Mouse (Mus musculus): ENCODE data around the gene Wars2.
A peak's percentile ranks its signal among the peaks of the same experiment; 100 is the strongest.

The Wars2 gene

DNA sequence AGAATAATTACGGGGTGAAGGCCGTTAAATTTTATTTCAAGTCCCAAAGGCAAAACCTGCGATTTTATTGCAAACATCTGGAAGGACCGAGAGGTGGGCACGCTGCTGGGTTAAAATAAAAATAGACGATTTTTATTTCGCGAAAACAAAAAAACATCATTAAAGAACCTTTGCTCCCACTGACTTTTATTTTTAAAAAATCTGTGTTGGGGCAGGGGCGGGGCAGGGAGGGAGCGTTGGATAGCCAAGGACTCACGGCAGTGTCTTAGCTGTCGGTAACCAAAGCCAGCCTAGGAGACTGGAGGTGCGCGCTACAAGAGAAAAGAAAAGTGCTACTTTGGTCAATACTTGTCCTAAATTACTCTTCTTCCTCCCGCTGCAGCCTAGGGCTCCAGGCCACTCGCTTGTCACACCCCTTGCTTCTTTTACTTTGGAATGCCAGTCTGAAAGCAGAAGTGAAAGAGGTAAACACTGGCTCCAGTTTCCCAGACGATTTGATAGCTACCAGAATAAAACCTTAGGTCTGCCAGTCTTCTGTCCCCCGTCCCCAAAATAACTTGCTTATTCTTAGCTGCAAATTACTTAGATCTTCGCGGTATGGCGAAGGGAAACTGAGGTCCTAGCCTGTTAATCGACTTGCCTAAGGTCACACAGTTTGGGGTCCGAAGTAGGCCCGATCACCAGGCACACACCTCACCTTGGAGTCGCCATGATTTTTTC is 108.1 kb downstream of the Wars2 start:
- DNase-seq: peak in 1 of 2 experiments; percentile 19

DNA sequence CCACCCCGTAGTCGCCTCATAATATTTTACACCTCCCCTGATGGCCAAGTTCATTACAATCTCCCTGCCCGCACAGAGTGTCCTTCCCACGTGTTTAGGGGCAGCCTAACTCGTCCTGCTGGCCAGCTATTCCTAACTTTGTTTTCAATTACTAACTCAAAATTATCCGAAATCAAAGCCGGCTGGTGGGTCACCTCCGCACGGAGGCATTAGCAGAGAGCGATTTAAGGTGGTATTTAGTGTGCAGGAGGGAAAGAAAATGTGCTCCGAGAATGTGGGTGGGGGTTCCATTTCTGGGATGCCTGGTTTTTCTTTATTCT is 108.6 kb downstream of the Wars2 start:
- DNase-seq: no peak

GRCm38 (mm10) chr3:99249906-99250305 is 109.0 kb downstream of the Wars2 start:
- peak in 1 of 2 experiments; percentile 26 for DNase-seq

GRCm38 (mm10) chr3:99251271-99252165 is 110.7 kb downstream of the Wars2 start:
- no peak for DNase-seq

DNA sequence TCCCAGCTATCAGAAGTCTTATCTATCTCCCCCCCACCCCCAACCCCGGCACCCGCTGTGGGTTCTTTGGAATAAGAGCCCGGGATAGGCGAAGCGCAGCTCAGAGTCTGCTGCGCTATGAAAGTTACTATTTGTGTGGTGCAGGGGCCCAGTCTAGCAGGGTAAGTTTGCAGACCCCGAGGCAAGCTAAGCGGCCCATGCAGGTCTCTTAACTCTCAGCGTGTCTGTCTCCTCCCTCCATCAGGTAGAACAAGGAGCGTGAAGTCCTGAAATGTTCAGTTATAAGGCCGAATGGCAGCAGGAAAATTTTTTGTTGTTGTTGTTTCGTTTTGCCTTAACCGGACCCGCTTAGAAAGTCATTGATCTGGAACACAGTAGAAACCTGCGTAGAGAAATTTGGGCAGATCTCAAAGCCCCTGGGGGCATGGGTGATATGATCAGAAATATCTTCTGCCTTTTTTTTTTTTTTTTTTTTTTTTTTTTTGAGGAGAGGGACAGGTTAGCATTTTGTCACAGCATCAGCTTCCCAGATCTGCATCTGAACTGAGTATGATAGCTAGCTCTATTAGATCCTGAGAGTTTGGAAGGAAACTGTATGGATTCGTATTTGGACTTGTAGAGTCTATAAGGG is 111.7 kb downstream of the Wars2 start:
- peak in 1 of 2 experiments; percentile 12 for DNase-seq

- DNase-seq: peak in 1 of 2 experiments; percentile 15
Observed at GRCm38 (mm10) chr3:99253092-99253488, 112.2 kb downstream of the Wars2 start.

DNA sequence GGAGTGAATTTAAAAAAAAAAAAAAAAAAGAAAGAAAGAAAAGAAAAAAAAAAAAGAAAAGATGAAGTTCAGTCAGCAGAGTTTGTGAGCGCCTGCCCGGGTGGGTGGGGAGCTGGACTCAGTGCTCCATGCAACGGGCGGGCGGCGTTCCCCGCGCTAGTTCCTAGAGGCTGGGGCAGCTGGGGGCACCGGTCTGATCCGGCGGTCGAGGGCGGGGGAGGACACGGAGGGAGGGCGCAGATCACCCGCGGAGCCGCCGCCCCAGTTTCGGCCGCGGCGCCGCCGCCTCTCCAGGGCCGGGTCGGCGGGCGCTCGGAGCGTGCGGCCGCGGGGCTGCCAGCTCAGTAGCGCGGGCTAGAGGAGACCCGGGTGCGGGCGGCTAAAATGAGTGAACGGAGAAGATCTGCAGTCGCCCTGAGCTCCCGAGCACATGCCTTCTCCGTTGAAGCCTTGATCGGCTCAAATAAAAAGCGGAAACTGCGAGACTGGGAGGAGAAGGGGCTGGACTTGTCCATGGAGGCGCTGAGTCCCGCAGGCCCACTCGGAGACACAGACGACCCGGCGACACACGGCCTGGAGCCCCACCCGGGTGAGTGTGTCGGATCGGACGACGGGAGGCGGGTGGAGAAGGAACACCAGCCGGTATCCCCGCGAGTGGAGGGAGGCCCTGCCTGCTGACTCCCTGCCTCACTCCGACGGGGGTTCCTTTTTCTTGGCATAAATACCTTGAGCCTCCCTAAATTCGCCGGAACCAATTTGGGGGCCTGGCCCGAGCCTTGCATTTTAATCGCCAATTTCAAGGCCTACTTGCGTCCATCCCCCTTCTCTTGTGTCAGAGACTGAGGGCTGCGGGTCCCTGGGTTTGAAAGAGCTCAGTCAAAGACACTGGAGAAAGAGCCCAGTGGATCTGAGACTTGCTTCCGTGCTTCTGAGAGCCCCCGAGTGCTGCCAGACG is 112.9 kb downstream of the Wars2 start:
- peak in 1 of 2 experiments; percentile 44 for DNase-seq

DNA sequence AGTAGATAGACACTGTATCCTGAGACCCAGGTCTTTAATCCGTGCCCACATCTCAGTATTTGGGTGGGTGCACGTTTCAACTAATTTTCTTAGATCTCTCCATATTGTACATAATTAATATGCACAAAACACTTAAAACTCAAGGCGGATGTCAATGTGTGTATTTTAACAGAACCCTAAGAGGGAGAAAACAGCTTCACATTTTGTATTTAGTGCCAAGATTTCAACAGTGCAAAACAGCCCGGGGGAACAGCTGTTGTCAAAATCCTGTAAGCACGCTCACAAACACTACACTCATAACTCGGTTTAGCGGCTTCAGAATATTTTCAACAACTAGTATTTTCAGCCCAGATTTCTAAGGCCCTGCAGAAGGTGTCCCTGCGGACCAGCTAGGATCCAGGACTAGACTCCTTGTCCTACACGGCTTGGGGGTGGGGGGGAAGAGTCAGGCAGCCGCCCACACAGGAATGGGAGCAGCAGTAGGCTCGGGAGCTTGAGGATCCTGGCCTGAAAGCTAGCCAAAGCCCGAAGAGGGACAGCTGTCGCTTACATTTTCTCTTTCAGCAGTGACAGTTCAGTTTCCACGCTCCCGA is 113.8 kb downstream of the Wars2 start:
- DNase-seq: peak in 1 of 2 experiments; percentile 28

- peak in 1 of 2 experiments; percentile 17 for DNase-seq
Observed at GRCm38 (mm10) chr3:99255411-99256365, 114.8 kb downstream of the Wars2 start.

- DNase-seq: peak in 1 of 2 experiments; percentile 19
Observed at GRCm38 (mm10) chr3:99256366-99256750, 115.5 kb downstream of the Wars2 start.

DNA sequence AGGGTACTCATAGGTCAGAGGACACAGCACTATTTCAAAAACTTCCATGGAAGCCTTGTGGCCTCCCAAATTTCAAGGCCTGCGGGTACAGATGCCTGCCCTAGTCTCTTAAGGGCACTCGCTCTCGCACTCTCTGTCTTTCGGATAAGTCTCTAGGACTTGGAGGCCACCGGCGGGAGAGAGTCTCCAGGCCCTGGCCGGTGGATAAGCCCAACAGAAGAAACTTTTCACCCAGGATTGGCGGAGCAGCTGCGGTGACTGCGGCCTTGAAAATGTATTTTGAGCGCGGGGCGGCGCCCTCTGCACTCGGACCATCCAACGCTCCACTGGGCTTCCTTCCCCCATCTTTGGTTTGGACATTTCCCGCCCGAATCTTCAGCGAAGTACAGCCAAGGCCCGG is 115.9 kb downstream of the Wars2 start:
- peak in 1 of 2 experiments; percentile 24 for DNase-seq

DNA sequence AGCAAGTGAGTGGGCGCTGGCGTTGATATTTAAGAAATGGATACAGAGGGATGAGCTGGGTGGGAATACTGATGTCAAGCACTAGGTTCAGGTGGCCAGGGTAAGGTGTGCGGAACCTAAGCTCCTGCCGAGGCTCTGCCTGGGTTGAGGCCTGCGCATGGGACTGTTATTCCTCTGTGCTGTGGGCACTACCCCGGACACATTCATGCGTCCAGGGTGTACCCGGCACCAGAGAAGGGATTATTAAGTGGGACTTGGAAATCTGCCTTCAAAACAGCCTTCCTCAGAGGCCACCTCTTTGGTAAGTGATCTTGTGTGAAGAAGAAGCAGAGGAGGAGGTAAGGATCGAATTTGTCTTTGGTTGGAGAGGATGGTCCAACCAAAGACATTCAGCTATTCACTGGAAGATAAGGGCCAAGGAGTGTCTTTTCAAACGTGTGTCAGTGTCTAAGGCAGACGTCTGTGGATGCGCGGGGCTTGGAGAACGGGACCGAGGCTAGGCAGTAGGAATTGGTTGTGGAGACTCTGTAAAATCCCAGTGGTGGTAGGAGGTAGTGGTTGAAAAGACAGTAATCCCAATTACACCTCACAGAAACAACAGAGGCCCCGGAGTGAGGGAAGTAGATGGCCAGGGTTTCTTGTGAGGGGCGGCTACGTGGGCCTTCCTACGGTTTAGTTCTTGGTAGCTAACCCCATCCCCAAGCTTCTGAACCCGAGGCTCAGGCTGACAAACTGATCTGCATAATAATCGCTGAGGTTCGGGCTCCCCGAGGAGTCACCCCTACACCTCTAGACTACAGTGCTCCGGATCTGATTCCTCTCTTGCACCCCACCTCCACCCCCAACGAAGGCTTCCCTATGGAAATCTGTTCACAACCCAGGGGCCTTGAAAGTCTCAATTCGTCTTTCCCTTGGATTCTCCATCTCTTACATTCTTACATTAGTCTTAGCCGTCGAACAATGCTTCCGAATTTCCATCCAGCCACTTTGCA is 117.0 kb downstream of the Wars2 start:
- peak in 1 of 2 experiments; percentile 17 for DNase-seq

DNA sequence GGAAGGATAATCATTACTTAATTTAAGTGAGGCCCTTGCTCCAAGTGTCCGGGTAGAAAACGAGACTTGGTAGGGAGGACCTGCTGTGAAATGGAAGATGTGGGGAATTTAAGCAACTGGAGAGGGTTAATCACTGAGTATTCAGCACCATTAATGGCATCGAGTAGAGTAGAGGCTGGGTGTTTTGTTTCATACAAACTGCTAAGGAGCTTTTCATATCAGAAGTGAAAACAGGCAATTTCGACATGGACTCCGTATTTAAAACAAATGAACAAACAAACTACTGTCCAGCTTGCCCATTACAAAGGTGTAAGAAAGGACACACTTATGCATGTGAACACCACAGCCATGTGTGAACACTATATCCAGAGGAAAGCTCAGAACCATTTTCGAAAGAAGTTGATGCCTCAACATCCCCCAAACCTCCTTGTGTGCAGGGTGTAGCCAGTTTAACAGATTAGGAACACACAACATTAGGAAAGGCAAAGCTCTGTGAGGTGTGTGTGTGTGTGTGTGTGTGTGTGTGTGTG is 118.9 kb downstream of the Wars2 start:
- DNase-seq: peak in 1 of 2 experiments; percentile 16

- no peak for DNase-seq
Observed at GRCm38 (mm10) chr3:99260395-99260794, 119.5 kb downstream of the Wars2 start.

DNA sequence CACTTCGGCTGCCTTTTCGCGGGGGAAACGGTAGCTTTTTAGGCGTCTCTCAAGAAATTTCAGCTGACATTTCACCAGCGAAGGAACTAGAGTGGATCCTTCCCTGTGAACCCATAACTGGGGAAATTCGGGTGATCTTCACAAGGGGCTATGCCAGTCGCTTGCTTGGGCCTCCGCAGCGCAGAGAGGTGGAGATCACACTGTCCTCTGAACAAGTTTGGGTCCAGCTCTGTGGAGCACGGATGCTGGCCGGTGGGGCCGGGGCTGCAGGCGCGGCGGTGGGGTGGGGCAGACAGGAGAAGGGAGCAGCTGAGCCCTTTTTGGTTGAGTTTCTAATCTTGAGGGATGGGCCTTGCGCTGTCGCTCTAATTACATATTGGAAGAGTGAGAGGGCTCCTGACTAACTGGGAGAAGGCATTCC is 120.5 kb downstream of the Wars2 start:
- DNase-seq: no peak

- no peak for DNase-seq
Observed at GRCm38 (mm10) chr3:99261986-99262385, 121.1 kb downstream of the Wars2 start.

DNA sequence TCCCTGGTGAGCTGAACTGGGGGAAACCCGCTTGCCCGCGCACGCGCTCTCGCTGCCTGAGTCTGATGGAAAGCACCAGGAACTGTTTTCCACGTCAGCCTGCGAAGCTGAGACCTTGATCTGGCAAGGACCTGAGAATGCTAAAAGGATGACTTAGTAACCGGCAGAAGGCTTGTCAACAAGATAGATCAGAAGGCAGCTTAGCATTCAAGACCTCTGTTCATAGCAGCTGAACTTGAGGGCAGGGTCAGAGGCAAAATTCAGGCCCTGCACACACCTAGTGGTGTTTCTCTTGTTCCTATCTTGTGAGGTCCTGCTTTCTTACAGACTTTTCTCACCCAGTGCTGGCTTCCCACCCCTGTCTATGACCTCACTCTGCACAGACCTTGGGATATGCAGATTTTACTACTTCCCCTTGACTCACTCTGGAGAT is 122.6 kb downstream of the Wars2 start:
- no peak for DNase-seq

GRCm38 (mm10) chr3:99264695-99265094 is 123.8 kb downstream of the Wars2 start:
- no peak for DNase-seq

- DNase-seq: no peak
Observed at GRCm38 (mm10) chr3:99266752-99267303, 126.0 kb downstream of the Wars2 start.
